Mouse (Mus musculus) C2C12 (cell line): Measurements from ENCODE around the gene Gm42791. TPM values are rescaled to one million over a fixed set of nuclear protein-coding genes. Genes with fewer than 3 reads are reported as not detected.

Source experiments
- H3K27me3 ChIP-seq: one replicate; pipeline ENCODE4 v1.6.1; 2011; ENCODE audit not compliant: control insufficient read depth, insufficient read depth, insufficient read length
- H3K36me3 ChIP-seq: one replicate; pipeline ENCODE4 v1.6.1; 2011; ENCODE audit not compliant: control insufficient read depth, insufficient read depth
- H3K4me3 ChIP-seq: one replicate; pipeline ENCODE4 v1.5.1; 2011; ENCODE audit warnings: mild to moderate bottlenecking, control low read depth; ENCODE audit not compliant: poor library complexity, insufficient read depth, severe bottlenecking
- H3K79me2 ChIP-seq: one replicate; pipeline ENCODE4 v1.6.1; 2011; ENCODE audit not compliant: control insufficient read depth, insufficient read depth
- H3K79me3 ChIP-seq: one replicate; pipeline ENCODE4 v1.6.1; 2011; ENCODE audit warnings: low read depth, control low read depth
- H3ac ChIP-seq: one replicate; pipeline ENCODE3; 2011; ENCODE audit warnings: low read depth; ENCODE audit not compliant: control insufficient read depth, insufficient read length
- CEBPB ChIP-seq: IDR thresholded peaks from one replicate; pipeline ENCODE4 v1.6.1; 2011; ENCODE audit warnings: low read depth, mild to moderate bottlenecking, control low read depth, moderate library complexity
- CTCF ChIP-seq: IDR thresholded peaks from one replicate; pipeline ENCODE4 v1.5.1; 2011; ENCODE audit not compliant: control insufficient read depth, insufficient read depth, insufficient read length
- FOSL1 ChIP-seq: IDR thresholded peaks from one replicate; pipeline ENCODE4 v1.8.0; 2011; ENCODE audit warnings: mild to moderate bottlenecking, low read length; ENCODE audit not compliant: poor library complexity, insufficient read depth, severe bottlenecking
- MAX ChIP-seq: IDR thresholded peaks from one replicate; pipeline ENCODE4 v1.6.1; 2011; ENCODE audit warnings: mild to moderate bottlenecking, control low read depth
- MYOD1 ChIP-seq: IDR thresholded peaks from one replicate; pipeline ENCODE4 v1.6.1; 2011; ENCODE audit warnings: low read depth; ENCODE audit not compliant: control insufficient read depth, insufficient read length
- MYOG ChIP-seq: IDR thresholded peaks from one replicate; pipeline ENCODE4 v1.6.1; 2011; ENCODE audit not compliant: control insufficient read depth, insufficient read length; ENCODE audit errors: extremely low read depth
- USF1 ChIP-seq: IDR thresholded peaks from one replicate; pipeline ENCODE4 v1.6.1; 2011; ENCODE audit warnings: low read depth, mild to moderate bottlenecking, control low read depth, moderate library complexity
- polyA plus RNA-seq: library from polyadenylated mRNA; unstranded; fragments of >200 nt; fragmentation: generic; extraction: Trizol; gene quantifications from one replicate; pipeline ENCODE4 v1.2.1, GENCODE M21; 2012; ENCODE audit warnings: missing spikeins

The Gm42791 gene
- polyA plus RNA-seq, 1 experiment: not detected

GRCm38 (mm10) chr5:149020681-149021062 is 25.7 kb upstream of the Gm42791 start:
- Histone ChIP-seq H3K36me3 (no peaks in the 10 kb centered on the region), H3K4me3 (no peak overlapping the region), H3K79me2 (no peaks in the 10 kb centered on the region), H3ac (no peak overlapping the region), H3K79me3 (no peaks in the 10 kb centered on the region), H3K27me3 (no peaks in the 10 kb centered on the region)
- TF ChIP-seq CTCF (no peak), MAX (no peak), USF1 (no peak), CEBPB (no peak), MYOG (no peak), MYOD1 (no peak), FOSL1 (no peak)

- no peak overlapping the region for H3ac ChIP-seq
- no peak for TF ChIP-seq FOSL1
- TF ChIP-seq MYOD1: no peak
- no peak for TF ChIP-seq MAX
- TF ChIP-seq CEBPB: no peak
- TF ChIP-seq CTCF: no peak
- TF ChIP-seq MYOG: no peak
- no peak for TF ChIP-seq USF1
- no peak overlapping the region for H3K4me3 ChIP-seq
- H3K79me2 ChIP-seq: no peaks in the 10 kb centered on the region
- H3K79me3 ChIP-seq: no peaks in the 10 kb centered on the region
- no peaks in the 10 kb centered on the region for H3K36me3 ChIP-seq
- H3K27me3 ChIP-seq: no peaks in the 10 kb centered on the region
Measured at GRCm38 (mm10) chr5:149020059-149020680, 25.2 kb upstream of the Gm42791 start.

GRCm38 (mm10) chr5:149017666-149018415 is 22.9 kb upstream of the Gm42791 start:
- TF ChIP-seq CTCF (no peak), MYOD1 (no peak), USF1 (no peak), FOSL1 (no peak)
- H3K36me3 ChIP-seq: no peaks in the 10 kb centered on the region
- no peaks in the 10 kb centered on the region for H3K27me3 ChIP-seq
- H3K79me3 ChIP-seq: no peaks in the 10 kb centered on the region
- no peak overlapping the region for H3K4me3 ChIP-seq
- no peak overlapping the region for H3ac ChIP-seq
- no peaks in the 10 kb centered on the region for H3K79me2 ChIP-seq

- no peaks in the 10 kb centered on the region for H3K79me2 ChIP-seq
- H3K27me3 ChIP-seq: no peaks in the 10 kb centered on the region
- H3K79me3 ChIP-seq: no peaks in the 10 kb centered on the region
- no peak for TF ChIP-seq MYOG
- TF ChIP-seq CTCF: no peak
- TF ChIP-seq MYOD1: no peak
- no peak for TF ChIP-seq USF1
- TF ChIP-seq CEBPB: no peak
- no peak for TF ChIP-seq MAX
- TF ChIP-seq FOSL1: no peak
- H3K36me3 ChIP-seq: no peaks in the 10 kb centered on the region
- no peak overlapping the region for H3ac ChIP-seq
- no peak overlapping the region for H3K4me3 ChIP-seq
Measured at GRCm38 (mm10) chr5:149017181-149017580, 22.2 kb upstream of the Gm42791 start.

DNA sequence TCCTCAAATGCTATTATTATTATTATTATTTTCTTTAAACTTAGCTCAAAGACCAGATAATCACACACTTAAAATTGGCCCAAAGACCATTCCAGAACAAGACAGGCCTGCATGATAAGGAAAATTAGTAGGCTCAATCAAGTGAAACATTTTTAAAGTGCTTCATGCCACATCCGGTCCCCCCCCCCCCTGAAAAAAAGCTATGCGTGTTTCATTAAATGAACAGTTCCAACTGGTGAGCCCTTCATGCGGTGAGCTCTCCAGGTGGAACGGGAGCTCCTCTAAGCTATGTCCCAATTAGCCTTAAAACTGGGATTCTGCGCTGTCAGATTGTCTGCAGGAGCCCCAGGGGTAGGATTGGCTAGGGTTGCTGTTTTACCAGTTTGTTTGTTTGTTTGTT is 21.3 kb upstream of the Gm42791 start:
- H3K36me3 ChIP-seq: no peaks in the 10 kb centered on the region
- no peaks in the 10 kb centered on the region for H3K27me3 ChIP-seq
- H3K4me3 ChIP-seq: no peak overlapping the region
- H3K79me3 ChIP-seq: no peaks in the 10 kb centered on the region
- no peak overlapping the region for H3ac ChIP-seq
- TF ChIP-seq USF1 (no peak), FOSL1 (no peak), MYOD1 (no peak), MYOG (no peak), CEBPB (no peak), CTCF (no peak), MAX (no peak)
- H3K79me2 ChIP-seq: no peaks in the 10 kb centered on the region
